Mouse (Mus musculus) mouse trophoblast stem cell (cell line): ENCODE data around the gene Acta2.

Source experiments
- in situ Hi-C, 2 experiments: fragments of 300-500 bp; cut with MseI, MboI; formaldehyde crosslinking; loops; 2 replicates in 1 of 2; 3 replicates in 1 of 2; pipeline ENCODE4 v1.15.1; 2025

Acta2 gene

GRCm38 (mm10) chr19:34192008-34192963 is 63.1 kb downstream of the Acta2 start, which contains the start of gene Stambpl1:
Gene Stambpl1 (plus strand): TSS chr19:34192229.
- in situ Hi-C loops = no loop called here

- in situ Hi-C loops = no loop called here
Measured at GRCm38 (mm10) chr19:34191645-34192007, 63.8 kb downstream of the Acta2 start.
